Mouse (Mus musculus) kidney, embryonic 15.5 days (tissue): Measurements from ENCODE around the gene 5830473C10Rik. TPM values are rescaled to one million over a fixed set of nuclear protein-coding genes. Genes with fewer than 3 reads are reported as not detected.

Source experiments
- ATAC-seq: fragments of 200-750 bp; cut with Nextera tagmentation; replicated peaks from 2 replicates; pipeline ENCODE4 v1.8.0; 2017; ENCODE audit warnings: moderate TSS enrichment; ENCODE audit not compliant: low FRiP score
- H3K27ac ChIP-seq: fragments of 300-500 bp; sonication (generic); 2 replicates; pipeline ENCODE4 v1.5.1; 2015; ENCODE audit warnings: mild to moderate bottlenecking, inconsistent platforms
- H3K27me3 ChIP-seq: fragments of 300-500 bp; sonication (generic); 2 replicates; pipeline ENCODE4 v1.6.1; 2015; ENCODE audit warnings: inconsistent platforms
- H3K36me3 ChIP-seq: fragments of 300-500 bp; sonication (generic); 2 replicates; pipeline ENCODE4 v1.6.1; 2015; ENCODE audit warnings: inconsistent platforms
- H3K4me1 ChIP-seq: fragments of 300-500 bp; sonication (generic); 2 replicates; pipeline ENCODE4 v1.6.1; 2015; ENCODE audit warnings: inconsistent platforms
- H3K4me2 ChIP-seq: fragments of 300-500 bp; sonication (generic); 2 replicates; pipeline ENCODE4 v1.6.1; 2015; ENCODE audit warnings: moderate library complexity, mild to moderate bottlenecking, inconsistent platforms
- H3K4me3 ChIP-seq: fragments of 300-500 bp; sonication (generic); replicated peaks from 2 replicates; pipeline ENCODE4 v1.5.1; 2015; ENCODE audit warnings: mild to moderate bottlenecking, inconsistent platforms
- H3K9ac ChIP-seq: fragments of 300-500 bp; sonication (generic); 2 replicates; pipeline ENCODE4 v1.6.1; 2015; ENCODE audit warnings: mild to moderate bottlenecking, inconsistent platforms
- H3K9me3 ChIP-seq: fragments of 300-500 bp; sonication (generic); replicated peaks from 2 replicates; pipeline ENCODE4 v1.6.1; 2016; ENCODE audit warnings: inconsistent platforms
- WGBS: fragments of 180-500 bp; shearing (Covaris S2); methylation state at CpG from one replicate; pipeline ENCODE4 v1.1.7; 2015; ENCODE audit warnings: mixed read lengths; 5-methylcytosine and 5-hydroxymethylcytosine counted together
- polyA plus RNA-seq: library from polyadenylated mRNA; unstranded; fragments of >200 nt; fragmentation: Nextera tagmentation; extraction: Ambion mirVana; gene quantifications from 2 replicates; pipeline ENCODE4 v1.2.1, GENCODE M21; 2015

The 5830473C10Rik gene
- 0.09 and 0.14 TPM in 2 replicates for polyA plus RNA-seq

DNA sequence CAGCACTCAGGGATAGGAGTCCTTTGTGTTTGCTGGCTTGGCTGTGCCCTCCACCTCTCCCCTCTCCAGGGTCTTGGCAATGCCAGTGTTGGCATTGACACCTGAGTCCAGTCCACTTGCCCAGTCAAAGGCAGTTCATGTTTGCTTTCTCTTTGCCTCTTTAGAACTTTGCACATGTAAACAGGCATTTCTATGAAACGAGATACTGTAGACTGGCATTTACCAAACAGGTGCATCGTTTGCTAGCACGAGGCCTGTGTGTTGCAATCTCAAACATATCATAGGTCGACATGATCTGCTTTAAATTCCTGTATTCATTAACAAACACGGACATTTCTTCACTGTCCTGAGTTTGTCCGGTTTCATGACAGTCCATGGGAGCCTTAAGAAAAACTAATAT is at the start of gene 5830473C10Rik:
Gene 5830473C10Rik (plus strand): TSS at position 365 of the 400 bp plus-strand sequence.
- H3K27me3 ChIP-seq, result no peaks in the 10 kb centered on the region
- no peak within 1 kb of the TSS for H3K27ac ChIP-seq
- H3K36me3 ChIP-seq, result no peaks in the 10 kb centered on the region
- H3K4me2 ChIP-seq, result no peak within 1 kb of the TSS
- 90% methylated on average over 6 of the region's 6 CpGs for WGBS
- H3K4me3 ChIP-seq, result no peak within 1 kb of the TSS
- no peak for ATAC-seq
- no peaks in the 10 kb centered on the region for H3K4me1 ChIP-seq
- H3K9me3 ChIP-seq, result no peaks in the 10 kb centered on the region
- H3K9ac ChIP-seq, result no peak within 1 kb of the TSS

DNA sequence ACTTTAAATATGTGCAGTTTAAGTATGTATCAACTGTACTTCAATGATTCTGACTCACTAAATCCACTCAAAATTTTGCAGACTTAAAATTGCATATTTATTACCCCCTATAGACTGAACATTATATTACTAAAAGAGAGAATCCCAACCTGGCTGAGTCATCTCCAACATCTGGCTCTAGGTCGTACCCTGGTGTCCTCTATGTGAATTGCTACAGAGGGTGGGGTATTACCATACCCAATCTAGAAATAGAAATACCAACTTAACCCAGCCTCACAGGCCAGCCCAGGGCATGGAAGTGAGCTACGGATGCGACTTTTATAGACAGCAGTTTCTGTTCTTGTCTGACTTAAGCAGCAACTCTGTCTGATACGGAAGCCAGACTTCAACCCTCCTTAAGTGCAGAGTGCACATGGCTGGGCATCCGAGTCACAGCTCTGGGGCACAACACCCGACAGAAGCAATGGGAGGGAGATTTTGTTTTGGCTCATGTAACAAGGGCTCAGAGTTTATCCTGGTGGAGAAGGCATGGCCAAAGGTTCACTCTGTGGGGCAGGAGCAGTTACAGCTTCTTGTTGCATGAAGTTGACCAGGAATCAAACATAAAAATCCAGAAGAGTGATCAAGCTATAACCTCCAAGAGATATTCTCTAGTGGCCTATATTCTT is 48.5 kb upstream of the 5830473C10Rik start:
- Histone ChIP-seq H3K4me3 (no peak overlapping the region), H3K9ac (no peak overlapping the region), H3K4me1 (0 out of 2 replicates have a peak, but pooled peaks cover 1% of the 10 kb centered on the region), H3K36me3 (no peaks in the 10 kb centered on the region), H3K27me3 (no peaks in the 10 kb centered on the region), H3K9me3 (no peaks in the 10 kb centered on the region), H3K27ac (no peak overlapping the region), H3K4me2 (no peak overlapping the region)
- WGBS, result 78% methylated on average over 6 of the region's 6 CpGs
- ATAC-seq, result no peak

DNA sequence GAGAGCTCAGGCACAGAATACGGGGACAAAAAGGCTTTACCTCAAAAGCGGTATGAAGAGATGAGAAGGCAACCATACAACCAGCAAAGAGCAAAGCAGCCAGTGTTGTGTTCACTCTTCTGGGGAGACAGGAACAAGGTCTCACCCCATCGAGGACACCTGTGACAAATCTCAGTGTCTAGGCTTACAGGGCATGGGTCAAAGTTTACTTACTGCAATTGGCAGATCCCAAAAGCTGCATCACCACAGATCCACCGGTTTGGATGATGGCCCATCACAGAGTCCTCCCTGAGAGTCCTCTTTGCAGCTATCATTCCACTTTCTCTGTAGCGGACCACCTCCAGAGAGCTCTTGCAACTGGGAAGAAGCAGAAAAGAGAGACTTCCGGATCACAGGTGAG is 45.3 kb upstream of the 5830473C10Rik start:
- H3K36me3 ChIP-seq, result no peaks in the 10 kb centered on the region
- no peak overlapping the region for H3K9ac ChIP-seq
- no peak overlapping the region for H3K27ac ChIP-seq
- no peaks in the 10 kb centered on the region for H3K4me1 ChIP-seq
- no peak overlapping the region for H3K4me2 ChIP-seq
- H3K9me3 ChIP-seq, result no peaks in the 10 kb centered on the region
- WGBS, result 89% methylated on average over 6 of the region's 6 CpGs
- no peak for ATAC-seq
- no peaks in the 10 kb centered on the region for H3K27me3 ChIP-seq
- H3K4me3 ChIP-seq, result no peak overlapping the region

DNA sequence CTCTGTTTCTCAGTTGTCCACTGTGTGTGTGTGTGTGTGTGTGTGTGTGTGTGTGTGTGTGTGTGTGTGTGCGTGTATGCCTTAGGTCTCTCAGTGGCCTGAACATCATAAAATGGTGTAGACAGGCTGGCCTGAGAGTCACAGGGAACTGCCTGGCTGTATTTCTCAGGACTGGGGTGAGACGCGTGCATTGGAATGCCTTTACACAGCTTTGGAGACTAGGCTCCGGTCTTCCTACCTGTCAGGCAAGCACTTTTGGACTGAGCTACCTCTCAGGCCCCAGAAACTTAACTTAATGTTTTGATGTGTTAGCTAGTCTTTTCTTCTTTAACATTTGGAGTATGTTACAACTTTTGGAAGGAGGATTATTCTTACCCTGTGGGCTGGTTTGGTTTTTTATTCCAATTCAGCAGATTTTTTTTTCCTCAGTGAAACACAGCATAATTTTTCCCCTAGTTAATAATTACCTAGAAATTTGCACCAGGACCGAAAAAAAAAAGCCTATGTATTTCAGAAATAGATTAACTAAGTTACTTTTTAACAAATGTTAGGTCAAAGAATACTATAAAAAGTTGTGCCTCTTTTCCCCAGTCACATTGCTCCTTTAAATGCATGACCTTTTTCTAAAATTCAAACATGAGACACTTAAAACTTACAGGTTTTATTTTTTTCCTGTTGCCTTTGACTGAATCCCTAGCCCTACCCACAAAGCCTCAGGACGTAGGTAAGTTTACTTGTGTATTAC is 42.4 kb upstream of the 5830473C10Rik start, which contains the start of gene Afm:
Gene Afm (plus strand): TSS at position 577 of the 745 bp plus-strand sequence.
- 59% methylated on average over 6 of the region's 6 CpGs for WGBS
- peak; percentile 79 for ATAC-seq
- Histone ChIP-seq H3K9ac (no peak within 1 kb of the TSS), H3K4me3 (no peak within 1 kb of the TSS), H3K36me3 (no peaks in the 10 kb centered on the region), H3K4me2 (no peak within 1 kb of the TSS), H3K27ac (peak within 1 kb of the TSS; percentile 82), H3K9me3 (no peaks in the 10 kb centered on the region), H3K4me1 (no peaks in the 10 kb centered on the region), H3K27me3 (no peaks in the 10 kb centered on the region)

DNA sequence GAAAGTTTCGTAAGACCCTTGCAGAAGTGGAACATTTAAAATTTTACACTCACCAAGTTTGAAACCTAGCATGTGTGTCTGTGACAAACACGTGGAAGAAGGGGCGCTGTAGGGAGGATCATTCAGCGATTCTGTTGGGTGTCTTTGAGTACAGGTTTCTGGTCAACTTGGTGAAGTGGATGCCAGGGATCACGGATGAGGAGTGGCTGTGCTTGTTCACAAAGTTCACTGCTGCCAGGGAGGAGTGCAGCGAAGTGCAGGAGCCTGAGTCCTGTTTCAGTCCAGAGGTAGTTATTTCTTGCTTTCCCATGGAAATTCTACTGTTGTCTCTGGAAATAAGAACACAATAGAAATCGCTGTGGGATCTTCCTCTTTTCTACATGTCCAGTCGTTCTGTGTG is 9.7 kb upstream of the 5830473C10Rik start:
- no peak overlapping the region for H3K9ac ChIP-seq
- no peaks in the 10 kb centered on the region for H3K9me3 ChIP-seq
- H3K27ac ChIP-seq, result no peak overlapping the region
- no peak for ATAC-seq
- H3K4me2 ChIP-seq, result no peak overlapping the region
- H3K4me1 ChIP-seq, result no peaks in the 10 kb centered on the region
- H3K27me3 ChIP-seq, result no peaks in the 10 kb centered on the region
- 85% methylated on average over 8 of the region's 8 CpGs for WGBS
- H3K36me3 ChIP-seq, result no peaks in the 10 kb centered on the region
- H3K4me3 ChIP-seq, result no peak overlapping the region

DNA sequence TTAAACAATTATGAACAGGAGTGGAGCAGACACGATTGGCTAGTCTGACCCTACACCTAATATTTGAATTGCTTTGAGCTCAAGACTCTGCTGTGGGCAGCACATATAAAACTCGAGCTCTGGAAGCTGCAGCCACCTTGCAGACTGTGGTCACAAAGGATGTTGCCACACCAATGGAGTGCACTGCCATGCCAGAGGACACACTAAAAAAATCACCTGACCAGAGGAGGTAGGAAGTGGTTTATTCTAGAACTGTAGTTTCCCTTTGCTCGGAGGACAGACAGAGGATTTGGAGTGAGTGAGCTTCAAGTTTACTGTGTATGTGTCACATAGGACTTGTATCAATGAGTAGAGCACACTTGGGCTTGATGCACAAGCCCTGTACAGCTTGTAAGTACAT is 4.9 kb upstream of the 5830473C10Rik start:
- H3K27me3 ChIP-seq, result no peaks in the 10 kb centered on the region
- no peaks in the 10 kb centered on the region for H3K4me1 ChIP-seq
- no peaks in the 10 kb centered on the region for H3K9me3 ChIP-seq
- H3K4me3 ChIP-seq, result no peak overlapping the region
- no peak overlapping the region for H3K9ac ChIP-seq
- H3K36me3 ChIP-seq, result no peaks in the 10 kb centered on the region
- no peak overlapping the region for H3K4me2 ChIP-seq
- no peak for ATAC-seq
- H3K27ac ChIP-seq, result no peak overlapping the region
- 77% methylated on average over 3 of the region's 3 CpGs for WGBS

DNA sequence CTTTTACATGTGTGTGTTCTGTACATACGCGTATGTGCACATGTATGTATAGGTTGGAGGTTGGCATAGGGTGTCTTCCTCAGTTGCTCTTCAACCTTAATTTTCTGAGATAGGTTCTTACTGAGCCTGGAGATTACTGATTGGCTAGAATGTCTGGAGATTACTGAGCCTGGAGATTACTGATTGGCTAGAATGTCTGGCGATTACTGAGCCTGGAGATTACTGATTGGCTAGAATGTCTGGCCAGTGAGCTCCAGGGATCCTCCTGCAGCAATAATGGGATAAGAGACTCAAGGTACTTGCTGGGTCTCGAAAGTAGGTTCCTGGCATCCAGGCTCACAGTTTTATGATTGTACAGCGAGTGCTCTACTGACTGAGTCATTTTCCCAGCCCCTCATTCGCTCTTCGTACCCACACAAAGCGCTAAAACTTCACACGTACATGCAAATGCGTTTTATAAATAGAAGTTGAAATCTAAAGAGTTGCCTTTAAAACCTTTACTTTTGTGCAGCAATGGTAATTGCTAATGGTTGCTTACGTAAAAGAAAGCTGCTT is 891 bp downstream of the 5830473C10Rik start:
- ATAC-seq, result no peak
- 92% methylated on average over 11 of the region's 11 CpGs for whole genome bisulfite sequencing
- Histone ChIP-seq H3K27ac (no peak overlapping the region), H3K4me2 (no peak overlapping the region), H3K9ac (no peak overlapping the region), H3K36me3 (no peaks in the 10 kb centered on the region), H3K4me1 (no peaks in the 10 kb centered on the region), H3K27me3 (no peaks in the 10 kb centered on the region), H3K4me3 (no peak overlapping the region), H3K9me3 (no peaks in the 10 kb centered on the region)

DNA sequence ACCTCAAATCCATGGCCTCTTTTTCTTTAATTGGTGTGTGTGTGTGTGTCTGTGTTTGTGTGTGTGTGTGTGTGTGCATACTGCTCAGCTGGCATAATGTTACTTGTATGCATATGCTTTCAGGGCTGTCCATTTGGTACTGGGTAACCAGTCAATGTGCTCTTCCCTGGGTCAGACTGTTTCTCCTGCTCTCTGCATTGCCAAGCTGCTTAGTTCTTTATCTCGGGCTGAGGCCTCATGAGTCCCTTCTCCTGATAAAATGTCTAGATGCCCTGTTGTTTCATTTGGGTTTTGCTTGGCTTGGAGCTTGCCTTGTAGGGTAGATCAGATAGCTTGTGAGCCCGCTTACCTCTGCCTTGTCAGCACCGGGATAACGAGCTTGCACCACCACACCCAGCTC is 2.0 kb downstream of the 5830473C10Rik start:
- Histone ChIP-seq H3K9ac (no peak overlapping the region), H3K27me3 (no peaks in the 10 kb centered on the region), H3K4me3 (no peak overlapping the region), H3K27ac (no peak overlapping the region), H3K9me3 (no peaks in the 10 kb centered on the region), H3K36me3 (no peaks in the 10 kb centered on the region), H3K4me1 (no peaks in the 10 kb centered on the region), H3K4me2 (no peak overlapping the region)
- WGBS, result 88% methylated on average over 4 of the region's 4 CpGs
- no peak for ATAC-seq

DNA sequence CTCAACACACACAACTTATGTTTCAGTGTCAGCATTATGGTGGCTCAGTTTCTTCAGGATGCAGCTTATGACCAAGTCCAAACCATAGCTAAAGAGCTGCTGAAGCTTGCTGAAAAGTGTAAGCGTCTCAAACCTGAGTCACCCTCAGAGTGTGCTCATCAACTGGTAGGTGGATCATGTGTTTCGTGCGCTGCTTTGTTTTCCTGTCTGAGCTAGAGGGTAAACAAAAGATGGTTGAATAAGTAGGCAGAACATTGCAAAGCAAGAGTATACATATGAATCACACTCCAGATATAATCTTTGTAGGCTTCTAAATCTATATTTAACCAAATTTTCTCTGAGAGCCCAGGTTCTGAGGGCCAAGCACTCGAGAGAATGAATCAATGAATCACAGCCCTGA is 3.3 kb downstream of the 5830473C10Rik start:
- H3K36me3 ChIP-seq, result no peaks in the 10 kb centered on the region
- WGBS, result 85% methylated on average over 4 of the region's 4 CpGs
- no peak overlapping the region for H3K4me2 ChIP-seq
- no peak overlapping the region for H3K27ac ChIP-seq
- no peaks in the 10 kb centered on the region for H3K27me3 ChIP-seq
- H3K9ac ChIP-seq, result no peak overlapping the region
- H3K4me3 ChIP-seq, result no peak overlapping the region
- no peaks in the 10 kb centered on the region for H3K9me3 ChIP-seq
- no peak for ATAC-seq
- H3K4me1 ChIP-seq, result peaks cover 12% of the 10 kb centered on the region; the same call in 1 of the 2 replicates

DNA sequence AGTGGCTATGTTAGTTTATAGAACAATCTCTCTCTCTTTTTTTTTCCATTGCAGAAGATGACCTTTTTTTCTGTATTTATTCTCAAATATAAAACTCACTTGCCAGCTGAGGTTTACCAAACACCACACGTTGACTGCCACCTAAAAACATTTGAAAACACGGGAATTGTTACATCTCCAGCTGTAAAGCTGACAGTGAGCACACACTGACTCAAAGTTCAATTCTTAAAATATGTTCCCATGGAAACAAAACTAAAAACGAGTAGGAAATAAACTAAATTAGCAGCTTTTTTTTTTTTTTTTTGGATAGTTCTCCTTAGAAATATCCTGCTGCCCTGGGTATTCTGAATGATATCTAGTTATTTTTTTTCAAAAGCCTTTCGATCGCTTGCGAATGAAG is 4.3 kb downstream of the 5830473C10Rik start:
- Histone ChIP-seq H3K27me3 (no peaks in the 10 kb centered on the region), H3K27ac (no peak overlapping the region), H3K4me2 (no peak overlapping the region), H3K4me3 (no peak overlapping the region), H3K4me1 (peaks cover 12% of the 10 kb centered on the region; the same call in 1 of the 2 replicates), H3K36me3 (no peaks in the 10 kb centered on the region), H3K9ac (no peak overlapping the region), H3K9me3 (no peaks in the 10 kb centered on the region)
- WGBS, result 83% methylated on average over 6 of the region's 6 CpGs
- ATAC-seq, result no peak

DNA sequence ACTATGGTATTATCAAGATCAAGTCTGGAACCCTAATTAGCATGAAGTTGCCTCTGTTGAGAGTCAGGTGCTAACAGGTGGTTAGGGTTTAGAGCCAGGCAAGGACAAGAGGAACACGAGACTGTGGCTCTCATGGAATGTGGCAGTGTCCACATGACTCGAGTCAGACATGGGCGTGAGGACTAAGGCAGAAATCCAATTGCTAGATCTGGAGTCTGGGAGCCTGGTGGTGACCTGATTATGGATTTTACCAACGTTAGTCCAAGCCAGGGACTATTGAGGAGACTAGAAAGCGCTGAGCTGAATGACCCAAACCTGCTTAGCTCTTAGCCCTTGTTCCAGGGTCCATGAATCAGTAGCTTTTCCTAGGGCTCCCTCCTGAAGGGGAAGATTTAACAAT is 6.9 kb downstream of the 5830473C10Rik start:
- H3K9me3 ChIP-seq, result no peaks in the 10 kb centered on the region
- H3K4me3 ChIP-seq, result no peak overlapping the region
- no peak overlapping the region for H3K9ac ChIP-seq
- WGBS, result 67% methylated on average over 5 of the region's 5 CpGs
- H3K27me3 ChIP-seq, result no peaks in the 10 kb centered on the region
- H3K36me3 ChIP-seq, result no peaks in the 10 kb centered on the region
- H3K4me1 ChIP-seq, result peaks cover 12% of the 10 kb centered on the region; the same call in 1 of the 2 replicates
- H3K4me2 ChIP-seq, result no peak overlapping the region
- H3K27ac ChIP-seq, result no peak overlapping the region
- no peak for ATAC-seq

DNA sequence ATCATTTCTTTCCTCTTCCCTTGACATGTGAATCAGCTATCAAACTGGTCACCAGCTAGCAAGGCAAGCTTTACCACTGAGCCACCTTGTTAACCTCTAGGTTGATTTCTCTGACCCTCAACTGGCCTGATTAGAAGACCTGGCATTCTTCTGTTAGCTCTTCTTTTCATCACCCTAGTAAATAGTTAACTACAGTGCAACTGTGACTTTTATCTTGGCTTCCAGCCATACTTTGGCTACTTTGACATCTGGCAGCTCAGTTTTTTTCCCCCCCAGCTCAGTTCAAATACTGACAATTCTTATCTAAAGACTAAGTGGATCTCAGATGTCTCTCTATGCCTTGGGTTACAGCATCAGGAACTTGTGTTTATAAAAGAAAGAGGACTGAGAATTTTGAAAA is 7.4 kb downstream of the 5830473C10Rik start:
- H3K27ac ChIP-seq, result no peak overlapping the region
- no peaks in the 10 kb centered on the region for H3K9me3 ChIP-seq
- ATAC-seq, result 0 out of 2 replicates have a peak, but pooled peaks have one; percentile 6
- no peak overlapping the region for H3K4me3 ChIP-seq
- H3K9ac ChIP-seq, result no peak overlapping the region
- no peak overlapping the region for H3K4me2 ChIP-seq
- no peaks in the 10 kb centered on the region for H3K36me3 ChIP-seq
- H3K4me1 ChIP-seq, result peaks cover 12% of the 10 kb centered on the region; the same call in 1 of the 2 replicates
- H3K27me3 ChIP-seq, result no peaks in the 10 kb centered on the region
